Mouse (Mus musculus): ENCODE measurements around the gene Gm5849. TPM values are rescaled to one million over a fixed set of nuclear protein-coding genes. Genes with fewer than 3 reads are reported as not detected.
"Not testable (repeated sequence)": the region's sequence is repeated elsewhere in the genome, so short reads cannot be mapped to it uniquely, and the experiment has no call there.

Gene Gm5849
- polyA plus RNA-seq (2014; fragmentation: Nextera tagmentation; extraction: Ambion mirVana) = not detected in 2 replicates

DNA sequence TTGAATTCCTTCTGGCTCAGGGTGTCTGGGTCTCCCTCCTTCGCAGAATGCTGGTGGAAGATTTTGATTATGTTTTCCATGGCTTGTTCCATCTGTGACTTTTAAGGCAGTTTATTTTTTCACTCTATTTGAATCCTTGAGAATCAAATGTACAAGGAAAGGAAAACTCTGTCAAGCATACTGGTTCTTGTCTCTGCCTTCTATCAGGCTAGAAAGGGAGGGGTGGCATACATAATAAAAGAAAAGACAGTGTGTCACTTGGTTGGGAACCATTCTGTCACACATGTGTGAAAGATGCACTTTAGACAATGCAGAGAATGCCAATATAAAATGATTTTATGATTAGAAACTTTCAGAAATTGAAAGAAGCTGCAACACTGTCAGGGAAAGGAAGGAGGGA lies at the start of gene Gm5849:
Gene Gm5849 (minus strand): TSS at position 101 of the 400 bp plus-strand sequence.
- H3K4me1 ChIP-seq (ENCODE audit: control insufficient read depth in 2 of 2, insufficient read depth in 2 of 2, low read length in 2 of 2); H3K9ac ChIP-seq (ENCODE audit: low read length); H3K27me3 ChIP-seq (ENCODE audit: control insufficient read depth, insufficient read depth, low read length); ATAC-seq (ENCODE audit: insufficient number of reproducible peaks, insufficient read depth, low FRiP score, low read depth); H3K36me3 ChIP-seq (ENCODE audit: control insufficient read depth, insufficient read depth, low read length); H3K4me2 ChIP-seq (ENCODE audit: low read length); H3K27ac ChIP-seq (replicated peaks in 1 of 2; ENCODE audit: control insufficient read depth in 1 of 2, insufficient read depth in 1 of 2, low read depth in 2 of 2, low read length in 2 of 2); H3K4me3 ChIP-seq (ENCODE audit: control insufficient read depth in 1 of 2, insufficient read depth in 1 of 2, low read depth in 1 of 2, low read length in 2 of 2); H3K9me3 ChIP-seq (ENCODE audit: control insufficient read depth, low read length): not testable (repeated sequence)
- WGBS = 73% methylated on average over 1 of the region's 1 CpGs

DNA sequence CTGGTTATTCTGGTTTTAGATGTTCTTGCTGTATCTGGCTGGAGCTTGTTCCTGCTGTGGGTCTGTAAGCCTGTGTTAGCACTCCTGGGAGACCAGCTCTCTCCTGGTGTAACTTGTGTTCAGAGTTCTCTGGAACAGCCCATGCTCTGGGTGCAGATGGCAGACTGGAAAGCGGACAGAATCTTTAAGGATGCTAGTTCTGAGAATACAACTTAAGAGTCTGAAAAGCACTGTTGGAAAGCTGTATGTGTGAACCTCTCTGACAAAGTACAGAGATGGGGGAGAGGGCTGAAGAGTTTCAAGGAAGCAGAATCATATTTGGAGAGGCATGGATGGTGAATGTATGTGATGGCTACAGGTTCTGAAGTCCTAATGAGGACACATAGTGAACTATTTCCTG lies 28.0 kb downstream of the Gm5849 start:
- H3K9ac ChIP-seq (ENCODE audit: low read length) = no peak overlapping the region
- H3K27me3 ChIP-seq (ENCODE audit: control insufficient read depth, insufficient read depth, low read length) = no peaks in the 10 kb centered on the region
- no peaks in the 10 kb centered on the region for H3K4me1 ChIP-seq (ENCODE audit: control insufficient read depth in 2 of 2, insufficient read depth in 2 of 2, low read length in 2 of 2)
- no peak for ATAC-seq (ENCODE audit: insufficient number of reproducible peaks, insufficient read depth, low FRiP score, low read depth)
- no peak overlapping the region for H3K4me2 ChIP-seq (ENCODE audit: low read length)
- 76% methylated on average over 1 of the region's 1 CpGs for WGBS
- H3K27ac ChIP-seq (replicated peaks in 1 of 2; ENCODE audit: control insufficient read depth in 1 of 2, insufficient read depth in 1 of 2, low read depth in 2 of 2, low read length in 2 of 2) = no peak overlapping the region
- no peak overlapping the region for H3K4me3 ChIP-seq (ENCODE audit: control insufficient read depth in 1 of 2, insufficient read depth in 1 of 2, low read depth in 1 of 2, low read length in 2 of 2)
- no peaks in the 10 kb centered on the region for H3K36me3 ChIP-seq (ENCODE audit: control insufficient read depth, insufficient read depth, low read length)
- H3K9me3 ChIP-seq (ENCODE audit: control insufficient read depth, low read length) = no peaks in the 10 kb centered on the region

DNA sequence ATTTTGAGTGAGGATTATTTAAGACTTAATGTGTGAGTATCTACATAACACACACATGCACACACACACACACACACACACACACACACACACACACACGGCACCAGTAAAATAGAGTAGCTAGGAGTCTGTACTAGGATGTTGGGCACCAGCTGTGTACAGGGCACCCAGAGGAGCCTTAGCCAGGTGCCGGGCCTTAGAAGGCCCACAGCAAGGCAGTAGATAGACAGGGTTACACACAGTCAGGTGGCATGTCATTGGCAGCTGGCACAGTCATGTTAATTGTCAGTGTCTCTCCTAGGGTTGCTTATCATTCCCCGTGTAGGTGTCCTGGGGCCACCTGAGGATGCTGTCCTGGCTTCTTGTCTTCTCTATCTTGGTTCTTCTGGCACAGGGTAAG lies 51.1 kb downstream of the Gm5849 start, which contains the start of gene Pglyrp4:
Gene Pglyrp4 (plus strand): TSS at position 301 of the 400 bp plus-strand sequence.
- Histone ChIP-seq H3K36me3 (ENCODE audit: control insufficient read depth, insufficient read depth, low read length) (no peaks in the 10 kb centered on the region), H3K9me3 (ENCODE audit: control insufficient read depth, low read length) (no peaks in the 10 kb centered on the region), H3K9ac (ENCODE audit: low read length) (no peak within 1 kb of the TSS), H3K4me1 (ENCODE audit: control insufficient read depth in 2 of 2, insufficient read depth in 2 of 2, low read length in 2 of 2) (no peaks in the 10 kb centered on the region), H3K4me3 (ENCODE audit: control insufficient read depth in 1 of 2, insufficient read depth in 1 of 2, low read depth in 1 of 2, low read length in 2 of 2) (no peak within 1 kb of the TSS), H3K27me3 (ENCODE audit: control insufficient read depth, insufficient read depth, low read length) (no peaks in the 10 kb centered on the region), H3K4me2 (ENCODE audit: low read length) (no peak within 1 kb of the TSS), H3K27ac (replicated peaks in 1 of 2; ENCODE audit: control insufficient read depth in 1 of 2, insufficient read depth in 1 of 2, low read depth in 2 of 2, low read length in 2 of 2) (no peak within 1 kb of the TSS)
- ATAC-seq (ENCODE audit: insufficient number of reproducible peaks, insufficient read depth, low FRiP score, low read depth) = no peak
- 78% methylated on average over 3 of the region's 3 CpGs for WGBS

Other genes with a start within 250 kb of the Gm5849 start
- gene S100a16, start 240.6 kb downstream of the Gm5849 start, polyA plus RNA-seq (2014; fragmentation: Nextera tagmentation; extraction: Ambion mirVana) = 80.7 and 84.0 TPM in 2 replicates
- 0.32 TPM in 2 replicates for gene S100a3, start 217.3 kb downstream of the Gm5849 start, polyA plus RNA-seq (2014; fragmentation: Nextera tagmentation; extraction: Ambion mirVana)
- not detected in 2 replicates for gene S100a2, start 187.6 kb downstream of the Gm5849 start, polyA plus RNA-seq (2014; fragmentation: Nextera tagmentation; extraction: Ambion mirVana)
- gene Gm42674, start 176.0 kb downstream of the Gm5849 start, polyA plus RNA-seq (2014; fragmentation: Nextera tagmentation; extraction: Ambion mirVana) = not detected in 2 replicates
- 2.5 and 3.8 TPM in 2 replicates for gene S100a4, start 174.1 kb downstream of the Gm5849 start, polyA plus RNA-seq (2014; fragmentation: Nextera tagmentation; extraction: Ambion mirVana)
- not detected in 2 replicates for gene S100a5, start 169.4 kb downstream of the Gm5849 start, polyA plus RNA-seq (2014; fragmentation: Nextera tagmentation; extraction: Ambion mirVana)
- 43.9 and 49.8 TPM in 2 replicates for gene S100a6, start 165.0 kb downstream of the Gm5849 start, polyA plus RNA-seq (2014; fragmentation: Nextera tagmentation; extraction: Ambion mirVana)
- gene S100a7a, start 123.9 kb downstream of the Gm5849 start, polyA plus RNA-seq (2014; fragmentation: Nextera tagmentation; extraction: Ambion mirVana) = not detected in 2 replicates
- gene S100a8, start 108.9 kb downstream of the Gm5849 start, polyA plus RNA-seq (2014; fragmentation: Nextera tagmentation; extraction: Ambion mirVana) = 6.5 and 13.7 TPM in 2 replicates
- 2.7 and 11.4 TPM in 2 replicates for gene S100a9, start 82.2 kb downstream of the Gm5849 start, polyA plus RNA-seq (2014; fragmentation: Nextera tagmentation; extraction: Ambion mirVana)
- not detected in 2 replicates for gene Pglyrp4, start 51.0 kb downstream of the Gm5849 start, polyA plus RNA-seq (2014; fragmentation: Nextera tagmentation; extraction: Ambion mirVana)

Data from heart, embryonic 14.5 days (tissue).